Mouse (Mus musculus): ENCODE data around the gene 1700086D15Rik. TPM values are rescaled to one million over a fixed set of nuclear protein-coding genes. Genes with fewer than 3 reads are reported as not detected.

Gene 1700086D15Rik
- polyA plus RNA-seq, 1 experiment from 2014 or later = 0.32 TPM

DNA sequence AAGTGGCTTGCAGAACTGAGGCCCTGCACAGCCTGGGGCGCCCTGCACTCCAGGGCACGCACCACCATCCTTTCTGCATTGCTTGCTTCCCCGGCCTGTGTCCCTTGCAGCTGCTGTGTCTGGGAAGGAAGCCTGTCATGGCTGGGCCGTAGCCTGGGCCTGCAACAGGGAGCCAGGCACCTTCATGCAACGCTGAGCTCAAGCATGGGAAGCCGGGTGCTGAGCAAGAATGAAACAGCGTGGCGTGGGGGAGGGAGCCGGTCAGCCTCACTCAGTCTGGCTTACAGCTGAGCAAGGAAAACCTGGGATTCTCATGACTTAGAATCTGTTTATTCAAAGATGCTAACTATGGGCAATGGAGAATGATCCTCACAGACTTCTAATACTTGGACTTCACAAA is 33.1 kb downstream of the 1700086D15Rik start:
- no peaks in the 10 kb centered on the region for H3K4me1 ChIP-seq (ENCODE audit: insufficient read depth, low read depth, low read length)
- H3K27ac ChIP-seq (ENCODE audit: low read length) = no peak overlapping the region
- no peak for TF ChIP-seq EP300 (IDR thresholded peaks at IDR 0.05)
- TF ChIP-seq CTCF (IDR thresholded peaks at IDR 0.05) = no peak
- H3K9me3 ChIP-seq (ENCODE audit: low read length) = no peaks in the 10 kb centered on the region
- H3K36me3 ChIP-seq (ENCODE audit: insufficient read depth, low read length) = no peaks in the 10 kb centered on the region
- no peak for ATAC-seq
- no peak overlapping the region for H3K9ac ChIP-seq (replicated peaks; ENCODE audit: low read depth)
- H3K4me2 ChIP-seq (replicated peaks; ENCODE audit: low read depth, low read length) = no peak overlapping the region
- H3K4me3 ChIP-seq (ENCODE audit: low read depth, low read length) = no peak overlapping the region
- no peaks in the 10 kb centered on the region for H3K27me3 ChIP-seq (replicated peaks; ENCODE audit: insufficient read depth, low read length)
- DNase-seq (ENCODE audit: low spot score) = no peak
- WGBS = 68% methylated on average over 9 of the region's 9 CpGs

DNA sequence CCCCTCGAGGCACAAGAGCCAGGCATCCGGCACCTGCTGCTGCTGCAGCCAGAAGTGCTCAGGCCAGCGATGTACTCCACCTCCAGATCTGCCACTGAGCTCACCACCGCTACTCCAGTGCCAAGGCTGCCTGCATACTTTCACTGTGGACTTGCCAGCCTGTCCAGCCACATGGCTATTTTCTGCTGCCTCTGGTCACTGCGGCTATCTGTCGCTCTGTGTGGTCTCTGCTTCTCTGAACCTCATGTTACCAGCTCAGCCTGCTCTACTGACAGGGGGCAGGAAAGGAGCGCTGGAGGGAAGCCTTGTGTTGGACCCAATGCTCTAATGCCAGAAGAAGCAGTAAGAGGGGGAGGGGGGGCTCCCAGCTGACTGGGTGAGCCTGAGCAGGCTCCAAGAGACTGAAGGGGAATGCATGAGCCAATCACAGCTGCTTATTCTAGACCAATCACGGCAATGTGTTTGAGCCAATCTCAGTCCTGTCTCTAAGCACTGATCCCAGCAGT is 34.7 kb downstream of the 1700086D15Rik start:
- no peaks in the 10 kb centered on the region for H3K4me1 ChIP-seq (ENCODE audit: insufficient read depth, low read depth, low read length)
- TF ChIP-seq EP300 (IDR thresholded peaks at IDR 0.05) = no peak
- TF ChIP-seq CTCF (IDR thresholded peaks at IDR 0.05) = 0 out of 2 replicates have a peak, but pooled peaks have one; percentile 6
- H3K9me3 ChIP-seq (ENCODE audit: low read length) = no peaks in the 10 kb centered on the region
- H3K27me3 ChIP-seq (replicated peaks; ENCODE audit: insufficient read depth, low read length) = no peaks in the 10 kb centered on the region
- no peak overlapping the region for H3K27ac ChIP-seq (ENCODE audit: low read length)
- H3K4me3 ChIP-seq (ENCODE audit: low read depth, low read length) = no peak overlapping the region
- ATAC-seq (peak; percentile 53), DNase-seq (ENCODE audit: low spot score) (peak; percentile 19)
- H3K36me3 ChIP-seq (ENCODE audit: insufficient read depth, low read length) = no peaks in the 10 kb centered on the region
- H3K4me2 ChIP-seq (replicated peaks; ENCODE audit: low read depth, low read length) = no peak overlapping the region
- no peak overlapping the region for H3K9ac ChIP-seq (replicated peaks; ENCODE audit: low read depth)
- WGBS = 37% methylated on average over 8 of the region's 8 CpGs

DNA sequence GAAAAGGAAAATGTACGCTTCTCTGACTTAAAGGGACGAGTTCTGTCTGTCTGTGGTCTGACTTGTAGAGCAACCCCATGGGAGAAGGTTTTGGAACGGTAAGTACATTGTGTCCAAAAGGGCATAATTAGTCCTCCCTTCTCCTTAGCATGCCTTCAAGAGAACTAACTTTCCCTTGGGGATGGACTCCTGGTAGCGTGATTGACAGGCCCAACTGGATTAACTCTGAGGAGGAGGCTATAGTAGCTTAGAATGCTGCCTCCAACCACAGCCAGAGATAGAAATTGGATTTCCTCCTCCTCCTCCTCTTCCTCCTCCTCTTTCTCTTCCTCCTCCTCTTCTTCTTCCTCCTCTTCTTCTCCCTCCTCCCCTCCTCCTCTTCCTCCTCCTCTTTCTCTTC is 39.4 kb downstream of the 1700086D15Rik start:
- no peak overlapping the region for H3K4me2 ChIP-seq (replicated peaks; ENCODE audit: low read depth, low read length)
- TF ChIP-seq EP300 (IDR thresholded peaks at IDR 0.05) = no peak
- no peak for TF ChIP-seq CTCF (IDR thresholded peaks at IDR 0.05)
- no peaks in the 10 kb centered on the region for H3K9me3 ChIP-seq (ENCODE audit: low read length)
- ATAC-seq (no peak), DNase-seq (ENCODE audit: low spot score) (no peak)
- no peak overlapping the region for H3K9ac ChIP-seq (replicated peaks; ENCODE audit: low read depth)
- H3K27ac ChIP-seq (ENCODE audit: low read length) = no peak overlapping the region
- no peak overlapping the region for H3K4me3 ChIP-seq (ENCODE audit: low read depth, low read length)
- no peaks in the 10 kb centered on the region for H3K36me3 ChIP-seq (ENCODE audit: insufficient read depth, low read length)
- no peaks in the 10 kb centered on the region for H3K4me1 ChIP-seq (ENCODE audit: insufficient read depth, low read depth, low read length)
- no peaks in the 10 kb centered on the region for H3K27me3 ChIP-seq (replicated peaks; ENCODE audit: insufficient read depth, low read length)
- 87% methylated on average over 4 of the region's 4 CpGs for WGBS

DNA sequence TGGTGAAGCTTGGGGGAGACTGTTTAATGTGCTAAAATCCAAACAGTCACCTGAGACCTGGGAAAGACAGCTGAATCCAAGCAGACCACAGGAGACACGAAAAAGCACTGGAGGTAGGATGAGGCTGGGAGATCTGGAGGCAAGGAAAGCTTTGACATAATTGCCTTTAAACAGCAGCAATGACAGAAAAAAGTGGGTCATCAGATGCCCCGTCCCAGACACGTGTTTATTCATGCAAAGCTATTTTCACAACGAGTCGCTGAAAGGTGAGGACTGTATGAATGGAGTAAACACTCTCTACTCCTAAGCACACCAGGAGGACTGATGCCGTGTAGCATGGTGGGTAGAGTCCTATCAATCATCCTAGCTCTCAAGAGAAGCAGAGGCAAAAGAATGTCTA is 43.9 kb downstream of the 1700086D15Rik start:
- no peaks in the 10 kb centered on the region for H3K4me1 ChIP-seq (ENCODE audit: insufficient read depth, low read depth, low read length)
- WGBS = 67% methylated on average over 6 of the region's 6 CpGs
- no peaks in the 10 kb centered on the region for H3K9me3 ChIP-seq (ENCODE audit: low read length)
- ATAC-seq = no peak
- H3K27me3 ChIP-seq (replicated peaks; ENCODE audit: insufficient read depth, low read length) = no peaks in the 10 kb centered on the region
- no peak for DNase-seq (ENCODE audit: low spot score)
- no peak for TF ChIP-seq EP300 (IDR thresholded peaks at IDR 0.05)
- no peaks in the 10 kb centered on the region for H3K36me3 ChIP-seq (ENCODE audit: insufficient read depth, low read length)
- H3K9ac ChIP-seq (replicated peaks; ENCODE audit: low read depth) = no peak overlapping the region
- no peak overlapping the region for H3K4me3 ChIP-seq (ENCODE audit: low read depth, low read length)
- no peak overlapping the region for H3K27ac ChIP-seq (ENCODE audit: low read length)
- H3K4me2 ChIP-seq (replicated peaks; ENCODE audit: low read depth, low read length) = no peak overlapping the region

DNA sequence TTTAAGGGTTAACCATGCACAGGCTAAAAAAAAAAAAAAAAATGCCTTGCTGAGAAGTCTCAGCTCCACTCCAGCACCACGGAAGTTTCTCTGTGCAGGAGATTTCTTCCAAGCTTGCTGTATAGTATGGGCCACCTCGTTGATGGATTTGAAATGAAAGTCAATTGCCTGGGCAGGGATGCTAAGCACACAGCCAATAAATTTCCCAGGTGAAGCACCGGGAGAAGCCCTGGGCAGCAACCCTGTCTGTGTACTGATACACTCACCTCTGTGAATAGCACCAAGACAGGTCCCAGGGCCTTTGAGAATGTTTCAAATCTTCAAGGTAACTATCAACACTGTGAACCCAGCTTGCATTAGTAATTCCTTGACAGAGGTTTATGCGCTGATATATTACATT is 47.6 kb downstream of the 1700086D15Rik start:
- no peak overlapping the region for H3K9ac ChIP-seq (replicated peaks; ENCODE audit: low read depth)
- WGBS = 40% methylated on average over 4 of the region's 4 CpGs
- H3K36me3 ChIP-seq (ENCODE audit: insufficient read depth, low read length) = no peaks in the 10 kb centered on the region
- no peaks in the 10 kb centered on the region for H3K9me3 ChIP-seq (ENCODE audit: low read length)
- no peak overlapping the region for H3K27ac ChIP-seq (ENCODE audit: low read length)
- ATAC-seq (no peak), DNase-seq (ENCODE audit: low spot score) (no peak)
- no peaks in the 10 kb centered on the region for H3K4me1 ChIP-seq (ENCODE audit: insufficient read depth, low read depth, low read length)
- H3K4me2 ChIP-seq (replicated peaks; ENCODE audit: low read depth, low read length) = no peak overlapping the region
- TF ChIP-seq EP300 (IDR thresholded peaks at IDR 0.05) (no peak), CTCF (IDR thresholded peaks at IDR 0.05) (no peak)
- H3K4me3 ChIP-seq (ENCODE audit: low read depth, low read length) = no peak overlapping the region
- no peaks in the 10 kb centered on the region for H3K27me3 ChIP-seq (replicated peaks; ENCODE audit: insufficient read depth, low read length)

DNA sequence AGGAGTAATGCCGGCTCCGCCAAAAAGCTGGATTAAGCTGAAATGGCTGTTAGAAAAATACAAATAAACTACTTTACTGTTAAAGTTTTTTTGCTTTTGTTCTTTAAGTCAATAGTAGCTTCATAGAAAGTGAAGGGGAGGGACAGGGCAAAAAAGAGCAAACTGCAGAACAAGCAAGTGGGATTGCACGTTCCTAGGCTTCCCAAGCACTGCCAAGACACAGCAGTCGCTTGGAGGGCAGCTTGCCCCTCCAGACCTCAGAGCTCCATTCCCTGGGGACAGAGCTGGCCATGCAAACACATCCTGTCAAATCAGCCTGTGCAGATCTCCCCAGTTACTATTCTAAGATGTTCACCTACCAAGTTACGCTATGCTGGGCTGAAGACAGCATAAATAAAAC is 48.0 kb downstream of the 1700086D15Rik start:
- H3K27ac ChIP-seq (ENCODE audit: low read length) = no peak overlapping the region
- no peaks in the 10 kb centered on the region for H3K27me3 ChIP-seq (replicated peaks; ENCODE audit: insufficient read depth, low read length)
- no peak overlapping the region for H3K4me2 ChIP-seq (replicated peaks; ENCODE audit: low read depth, low read length)
- H3K9me3 ChIP-seq (ENCODE audit: low read length) = no peaks in the 10 kb centered on the region
- H3K36me3 ChIP-seq (ENCODE audit: insufficient read depth, low read length) = no peaks in the 10 kb centered on the region
- no peak overlapping the region for H3K4me3 ChIP-seq (ENCODE audit: low read depth, low read length)
- no peak for TF ChIP-seq EP300 (IDR thresholded peaks at IDR 0.05)
- DNase-seq (ENCODE audit: low spot score) (no peak), ATAC-seq (no peak)
- WGBS = 54% methylated on average over 5 of the region's 5 CpGs
- H3K4me1 ChIP-seq (ENCODE audit: insufficient read depth, low read depth, low read length) = no peaks in the 10 kb centered on the region
- H3K9ac ChIP-seq (replicated peaks; ENCODE audit: low read depth) = no peak overlapping the region

DNA sequence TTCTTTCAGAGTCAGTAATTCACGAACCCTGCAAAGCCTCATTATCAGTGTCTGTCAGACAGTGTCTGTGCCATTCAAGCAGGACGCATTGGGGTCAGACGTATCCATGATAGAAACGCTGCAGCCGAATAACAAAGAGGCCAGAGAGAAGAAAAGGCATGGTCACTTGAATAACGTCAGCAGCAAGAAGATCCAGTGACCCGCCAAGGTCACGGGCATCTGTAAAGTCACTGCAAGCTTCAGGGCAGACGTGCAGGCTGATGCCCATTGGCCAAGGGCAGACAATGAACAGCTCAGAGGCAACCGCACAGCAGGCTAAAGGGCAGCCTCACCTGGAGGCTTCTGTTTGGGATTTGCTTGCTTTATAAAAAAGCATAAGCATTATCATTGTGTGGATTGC is 49.6 kb downstream of the 1700086D15Rik start:
- Histone ChIP-seq H3K36me3 (ENCODE audit: insufficient read depth, low read length) (no peaks in the 10 kb centered on the region), H3K27me3 (replicated peaks; ENCODE audit: insufficient read depth, low read length) (no peaks in the 10 kb centered on the region), H3K9ac (replicated peaks; ENCODE audit: low read depth) (no peak overlapping the region), H3K4me1 (ENCODE audit: insufficient read depth, low read depth, low read length) (no peaks in the 10 kb centered on the region), H3K4me3 (ENCODE audit: low read depth, low read length) (no peak overlapping the region), H3K27ac (ENCODE audit: low read length) (no peak overlapping the region), H3K9me3 (ENCODE audit: low read length) (no peaks in the 10 kb centered on the region), H3K4me2 (replicated peaks; ENCODE audit: low read depth, low read length) (no peak overlapping the region)
- 81% methylated on average over 10 of the region's 10 CpGs for WGBS
- no peak for ATAC-seq
- TF ChIP-seq CTCF (IDR thresholded peaks at IDR 0.05) = no peak
- TF ChIP-seq EP300 (IDR thresholded peaks at IDR 0.05) = no peak
- DNase-seq (ENCODE audit: low spot score) = no peak

Data from lung, postnatal 0 days (tissue).